Mouse (Mus musculus) ES-E14 (cell line): Measurements from ENCODE around the gene Psmd8. TPM values are rescaled to one million over a fixed set of nuclear protein-coding genes. Genes with fewer than 3 reads are reported as not detected.

Experiments
- DNase-seq: peaks from one replicate; pipeline ENCODE4 v3.0.0-alpha.2; 2013; ENCODE audit warnings: low read depth, low spot score
- H3K27ac ChIP-seq: 2 replicates; pipeline ENCODE4 v1.5.1; 2012; ENCODE audit warnings: low read depth, mild to moderate bottlenecking, low read length, moderate library complexity, mixed read lengths; ENCODE audit not compliant: poor library complexity, insufficient read depth, severe bottlenecking
- H3K36me3 ChIP-seq: 2 replicates; pipeline ENCODE4 v1.6.1; 2012; ENCODE audit warnings: mild to moderate bottlenecking, low read length, moderate library complexity, mixed read lengths; ENCODE audit not compliant: control insufficient read depth, poor library complexity, insufficient read depth, severe bottlenecking
- H3K4me1 ChIP-seq, 2 experiments: fragments of 150-350 bp in 1 of 2; sonication (generic) in 1 of 2; 2 replicates each; pipeline ENCODE4 v1.6.1; 2012; ENCODE audit warnings: low read length in 2 of 2, mild to moderate bottlenecking in 1 of 2, mixed read lengths in 1 of 2; ENCODE audit not compliant: control insufficient read depth in 2 of 2, insufficient read depth in 2 of 2, poor library complexity in 1 of 2
- H3K4me3 ChIP-seq, 2 experiments: fragments of 150-350 bp in 1 of 2; sonication (generic) in 1 of 2; 2 replicates each; pipeline ENCODE4 v1.5.1; 2012; ENCODE audit warnings: low read length in 2 of 2, low read depth in 1 of 2, mild to moderate bottlenecking in 1 of 2, mixed read lengths in 1 of 2; ENCODE audit not compliant: insufficient read depth in 1 of 2, poor library complexity in 1 of 2, severe bottlenecking in 1 of 2
- H3K9ac ChIP-seq: 2 replicates; pipeline ENCODE4 v1.6.1; 2012; ENCODE audit warnings: low read depth, mild to moderate bottlenecking, low read length, mixed read lengths; ENCODE audit not compliant: poor library complexity, insufficient read depth, severe bottlenecking
- H3K9me3 ChIP-seq: fragments of 150-350 bp; sonication (generic); 2 replicates; pipeline ENCODE4 v1.6.1; 2012; ENCODE audit warnings: low read depth, mild to moderate bottlenecking, low read length; ENCODE audit not compliant: control insufficient read depth, insufficient read depth
- CHD2 ChIP-seq: IDR thresholded peaks from 2 replicates; pipeline ENCODE4 v1.6.1; 2014; ENCODE audit warnings: mild to moderate bottlenecking, low read depth, low read length, inconsistent platforms
- HCFC1 ChIP-seq: IDR thresholded peaks from 2 replicates; pipeline ENCODE4 v1.6.1; 2012; ENCODE audit warnings: low read length, inconsistent platforms, borderline replicate concordance; ENCODE audit not compliant: insufficient read depth
- MAFK ChIP-seq: IDR thresholded peaks from 2 replicates; pipeline ENCODE4 v1.6.1; 2014; ENCODE audit warnings: mild to moderate bottlenecking, low read depth, low read length, inconsistent platforms; ENCODE audit not compliant: insufficient read depth
- ZC3H11A ChIP-seq: IDR thresholded peaks from 2 replicates; pipeline ENCODE4 v1.6.1; 2012; ENCODE audit warnings: low read depth, mild to moderate bottlenecking, inconsistent platforms, low read length, borderline replicate concordance
- ZNF384 ChIP-seq: IDR thresholded peaks from 2 replicates; pipeline ENCODE4 v1.6.1; 2012; ENCODE audit warnings: low read depth, low read length, inconsistent platforms
- in situ Hi-C, 2 experiments: fragments of 600-800 bp; cut with MboI; formaldehyde crosslinking; loops; one replicate each; pipeline ENCODE4 v1.15.1; 2025; ENCODE audit warnings: low sequenced_read_pairs in 2 of 2, inconsistent platforms in 1 of 2; ENCODE audit not compliant: unreplicated experiment in 2 of 2
- total RNA-seq: library from RNA; depleted of rRNA; stranded (reverse); fragments of 300-350 nt; gene quantifications from 2 replicates; pipeline ENCODE4 v1.2.3, GENCODE M21; 2012

Psmd8 gene
- total RNA-seq, 1 experiment, result 211 TPM

GRCm38 (mm10) chr7:29180854-29181236 is 344 bp upstream of the Psmd8 start:
- in situ Hi-C loops, result no loop called here
- TF ChIP-seq ZNF384 (no peak), HCFC1 (no peak)
- H3K9me3 ChIP-seq, result no peaks in the 10 kb centered on the region

GRCm38 (mm10) chr7:29179323-29179722 is 1.2 kb downstream of the Psmd8 start:
- Histone ChIP-seq H3K9me3 (no peaks in the 10 kb centered on the region), H3K27ac (no peak overlapping the region), H3K9ac (peak overlapping the region; percentile 19; the same call in 1 of the 2 replicates), H3K4me1 (peaks cover 3 to 5% of the 10 kb centered on the region in 2 experiments; a peak in 2 of 4 replicates), H3K36me3 (peaks cover 27% of the 10 kb centered on the region), H3K4me3 (peak overlapping the region; percentile 96 to 98)
- no peak for DNase-seq
- TF ChIP-seq MAFK, result no peak
- in situ Hi-C loops, result no loop called here

More at GRCm38 (mm10) chr7:29180854-29181236, 344 bp upstream of the Psmd8 start:
- no peak for DNase-seq
- Histone ChIP-seq H3K36me3 (peaks cover 13% of the 10 kb centered on the region), H3K4me1 (peaks cover 3 to 5% of the 10 kb centered on the region in 2 experiments; a peak in 2 of 4 replicates), H3K4me3 (no peak overlapping the region), H3K27ac (no peak overlapping the region), H3K9ac (no peak overlapping the region)

DNA sequence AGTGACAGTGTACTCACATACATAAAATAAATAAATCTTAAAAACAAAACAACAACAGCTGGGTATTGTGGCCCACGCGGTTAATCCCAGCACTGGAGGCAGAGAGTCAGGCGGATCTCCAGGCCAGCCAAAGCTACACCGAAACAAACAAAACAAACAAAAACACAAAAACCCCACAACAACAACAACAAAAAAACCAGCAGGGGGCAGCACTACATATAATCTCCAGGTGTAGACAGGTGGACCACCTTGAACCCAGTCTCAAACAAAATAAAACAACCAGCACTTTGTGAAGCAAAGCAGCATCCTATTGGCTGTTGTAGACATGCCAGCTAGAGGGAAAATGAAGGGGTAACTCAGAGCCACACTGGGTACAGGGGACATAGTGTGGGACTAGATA is 2.4 kb downstream of the Psmd8 start:
- Histone ChIP-seq H3K9ac (no peak overlapping the region), H3K9me3 (no peaks in the 10 kb centered on the region), H3K4me1 (peaks cover 3 to 6% of the 10 kb centered on the region in 2 experiments; a peak in 2 of 4 replicates), H3K36me3 (peaks cover 34% of the 10 kb centered on the region), H3K4me3 (no peak overlapping the region), H3K27ac (no peak overlapping the region)
- TF ChIP-seq HCFC1 (no peak), CHD2 (no peak), ZC3H11A (no peak), ZNF384 (no peak), MAFK (no peak)
- in situ Hi-C loops, result no loop called here
- DNase-seq, result no peak

- H3K4me1 ChIP-seq, result peaks cover 4 to 24% of the 10 kb centered on the region in 2 experiments; a peak in 3 of 4 replicates
- no peak for DNase-seq
- in situ Hi-C loops, result no loop called here
- peak overlapping the region; percentile 26 to 39; a peak in 2 of 4 replicates for H3K4me3 ChIP-seq
- no peak overlapping the region for H3K9ac ChIP-seq
- H3K27ac ChIP-seq, result no peak overlapping the region
- H3K36me3 ChIP-seq, result peaks cover 37% of the 10 kb centered on the region
- TF ChIP-seq CHD2 (no peak), HCFC1 (no peak), MAFK (no peak), ZNF384 (no peak), ZC3H11A (no peak)
- H3K9me3 ChIP-seq, result no peaks in the 10 kb centered on the region
Observed at GRCm38 (mm10) chr7:29172390-29173016, 8.0 kb downstream of the Psmd8 start.

DNA sequence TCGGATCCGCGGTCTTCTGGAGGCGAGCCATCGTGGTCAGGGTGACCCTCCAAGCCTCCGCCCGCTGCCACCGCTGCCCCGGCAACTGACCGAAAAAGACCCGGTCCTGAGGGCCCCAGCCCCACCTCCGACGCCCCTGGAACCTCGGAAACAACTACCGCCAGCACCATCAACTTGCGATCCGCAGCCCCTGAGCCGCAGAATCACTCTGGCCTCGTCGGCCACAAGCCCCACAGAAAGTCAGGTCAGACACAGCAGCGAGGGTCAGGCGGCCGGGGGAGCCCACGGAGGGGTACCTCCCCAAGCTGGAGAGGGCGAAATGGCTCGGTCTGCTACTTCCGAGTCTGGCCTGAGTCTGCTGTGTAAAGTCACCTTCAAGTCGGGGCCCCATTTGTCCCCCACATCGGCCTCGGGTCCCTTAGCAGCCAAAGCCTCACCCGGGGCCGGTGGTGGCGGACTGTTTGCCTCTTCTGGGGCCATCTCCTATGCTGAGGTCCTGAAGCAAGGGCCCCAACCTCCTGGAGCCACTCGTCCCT is 8.9 kb downstream of the Psmd8 start:
- H3K4me3 ChIP-seq, result peak overlapping the region; percentile 35 to 99; a peak in 3 of 4 replicates
- H3K27ac ChIP-seq, result no peak overlapping the region
- no peaks in the 10 kb centered on the region for H3K9me3 ChIP-seq
- DNase-seq, result no peak
- TF ChIP-seq MAFK, result no peak
- no peak for TF ChIP-seq HCFC1
- TF ChIP-seq CHD2, result no peak
- TF ChIP-seq ZNF384, result no peak
- no peak for TF ChIP-seq ZC3H11A
- H3K36me3 ChIP-seq, result peaks cover 33% of the 10 kb centered on the region
- peak overlapping the region; percentile 47; the same call in 1 of the 2 replicates for H3K9ac ChIP-seq
- H3K4me1 ChIP-seq, result peaks cover 4 to 25% of the 10 kb centered on the region in 2 experiments; a peak in 3 of 4 replicates
- in situ Hi-C loops, result no loop called here
